Mouse (Mus musculus) E14TG2a.4 (cell line): ENCODE data around the gene Twsg1.

Source experiments
- CTCF ChIP-seq: conservative IDR thresholded peaks from 2 replicates; pipeline ENCODE4 v1.5.1; 2014; ENCODE audit warnings: low read length
- NANOG ChIP-seq: IDR thresholded peaks from 2 replicates; pipeline ENCODE4 v1.6.1; 2014; ENCODE audit warnings: borderline replicate concordance, low read length, mixed read lengths
- POU5F1 ChIP-seq: IDR thresholded peaks from 2 replicates; pipeline ENCODE4 v1.6.1; 2014; ENCODE audit warnings: low read length, borderline replicate concordance

- TF ChIP-seq CTCF = no peak
- no peak for TF ChIP-seq NANOG
- TF ChIP-seq POU5F1 = no peak
Measured at GRCm38 (mm10) chr17:65988151-65988820, 37.3 kb upstream of the Twsg1 start.
